Mouse (Mus musculus): ENCODE results near the gene Serpina3n.
"Not testable (repeated sequence)": the region's sequence is repeated elsewhere in the genome, so short reads cannot be mapped to it uniquely, and the experiment has no call there.

Gene Serpina3n

DNA sequence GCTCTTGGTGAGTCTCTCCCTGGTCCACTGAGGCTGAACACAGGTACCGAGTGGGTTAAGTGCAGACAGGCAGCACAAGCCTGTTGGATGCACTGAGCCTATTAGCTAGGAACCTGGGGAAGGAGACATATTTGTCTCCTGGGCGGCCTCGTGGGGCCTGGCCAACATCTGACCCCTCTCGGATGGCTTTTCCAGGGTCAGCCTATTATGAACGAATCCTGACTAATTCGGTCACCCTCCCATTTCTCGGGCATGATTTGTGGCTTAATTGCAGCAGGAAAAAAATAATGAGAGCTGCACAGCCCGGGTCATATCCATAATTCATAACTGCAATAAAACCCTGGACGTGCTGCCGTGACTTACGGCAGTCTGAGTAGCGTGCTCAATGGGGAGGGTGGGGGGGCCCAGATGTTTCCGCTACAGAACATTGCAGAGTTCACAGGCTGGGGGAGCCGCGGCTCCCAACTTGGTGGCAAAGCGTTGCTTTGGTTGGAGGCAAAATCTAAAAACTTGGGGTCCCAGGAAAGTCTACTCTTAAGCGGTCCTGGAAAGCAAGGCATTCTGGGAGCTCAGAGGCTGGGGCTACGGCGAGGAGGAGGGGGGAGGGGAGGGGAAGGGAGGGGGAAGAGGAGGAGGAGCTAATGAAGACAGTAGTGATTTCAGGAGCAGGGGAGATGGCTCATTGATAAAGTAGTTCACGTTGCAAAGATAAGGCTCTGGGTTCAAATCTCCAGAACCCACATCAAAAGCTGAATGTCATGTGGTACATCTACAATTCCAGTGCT lies 27.6 kb downstream of the Serpina3n start:
- CTCF ChIA-PET = no interaction called here

DNA sequence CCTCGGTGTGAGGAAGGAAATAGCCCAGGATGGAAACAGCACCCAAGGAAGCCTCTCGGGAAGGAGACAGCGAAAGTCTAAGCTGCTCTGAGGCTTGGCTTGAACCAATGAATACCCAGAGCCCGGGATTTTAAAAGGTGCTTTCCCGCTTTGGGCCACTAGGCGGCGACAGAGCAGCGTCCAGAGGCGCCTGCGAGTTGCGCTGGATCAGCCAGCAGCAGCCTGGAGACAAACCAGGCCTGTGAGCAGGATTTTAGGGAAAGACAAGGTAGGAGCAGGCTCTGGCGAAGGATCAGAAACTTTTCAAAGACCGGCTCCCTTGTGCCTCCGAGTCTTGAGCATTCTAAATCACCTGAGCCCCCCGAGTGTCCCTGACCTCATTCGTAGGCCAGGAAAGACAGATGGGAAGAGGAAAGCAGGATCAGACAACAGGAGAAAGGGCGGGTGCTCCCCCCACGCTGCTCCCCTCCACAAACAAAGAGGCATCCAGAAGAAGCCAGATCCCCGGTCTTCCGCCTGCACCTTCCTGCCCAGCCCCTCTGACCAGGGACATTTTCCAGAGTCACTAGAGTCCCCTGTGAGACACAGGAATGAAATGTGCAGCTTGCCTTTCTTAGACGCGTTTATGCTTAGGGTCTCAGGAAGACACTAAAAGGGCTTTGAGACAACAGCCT lies 33.7 kb downstream of the Serpina3n start:
- CTCF ChIA-PET = interaction anchor here (0.6 kb wide), 1 partner anchor 79 kb away, joined by 3 read pairs; no protein-coding TSS in a partner anchor

DNA sequence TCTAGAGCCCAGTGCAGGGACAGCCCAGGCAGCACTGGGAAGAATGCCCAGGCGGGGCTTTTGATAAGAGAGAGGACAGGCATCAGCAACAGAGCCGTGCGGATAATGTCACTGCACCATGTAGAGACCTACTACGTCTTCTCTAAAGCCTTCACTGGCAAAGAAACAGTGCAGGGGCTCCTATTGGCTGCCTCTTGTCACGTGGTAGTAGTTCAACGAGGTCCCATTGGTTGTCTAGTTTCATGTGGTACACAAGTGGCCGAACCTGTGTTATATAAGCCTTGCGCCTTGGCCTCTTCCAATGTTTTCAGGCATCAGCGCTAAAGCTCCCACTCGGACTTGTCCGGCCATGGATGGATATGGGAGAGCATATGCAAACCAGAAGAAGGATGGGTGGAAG lies 37.2 kb downstream of the Serpina3n start:
- CTCF ChIA-PET = no interaction called here

DNA sequence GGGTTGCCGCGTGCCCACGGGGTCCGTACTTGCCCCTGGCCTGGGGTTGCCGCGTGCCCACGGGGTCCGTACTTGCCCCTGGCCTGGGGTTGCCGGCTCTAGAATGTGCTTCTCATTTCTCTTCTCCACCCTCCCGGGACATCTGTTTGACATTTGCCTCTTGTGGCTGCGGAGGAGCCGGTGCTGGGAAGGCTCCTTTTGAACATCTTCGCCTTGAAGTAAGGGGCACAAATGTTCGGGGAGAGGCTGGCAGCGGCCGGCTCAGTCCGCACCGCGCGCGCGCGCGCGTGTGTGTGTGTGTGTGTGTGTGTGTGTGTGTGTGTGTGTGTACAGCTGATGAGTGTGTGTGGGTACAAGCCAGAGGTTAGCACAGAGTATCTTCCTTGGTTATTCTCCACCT lies 40.5 kb downstream of the Serpina3n start:
- CTCF ChIA-PET = not testable (repeated sequence)

DNA sequence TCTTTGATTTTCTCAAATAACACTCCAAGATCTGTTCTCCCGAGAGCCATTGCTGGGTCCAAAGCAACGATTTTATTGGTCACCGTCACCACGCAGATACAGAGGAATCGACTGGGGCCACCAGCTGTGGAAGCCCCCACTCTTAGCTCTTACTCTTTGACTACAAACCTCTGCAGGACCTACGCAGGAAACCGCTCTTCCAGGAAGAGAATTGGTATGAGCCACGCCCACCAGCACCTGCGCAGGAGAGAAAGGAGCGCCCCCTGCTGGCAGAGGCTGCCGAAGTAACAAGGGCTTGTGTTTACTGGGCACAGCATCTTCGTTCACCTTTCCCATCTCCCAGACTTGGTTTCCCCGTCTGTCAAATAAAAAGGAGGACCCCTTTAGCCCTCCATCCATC lies 41.6 kb downstream of the Serpina3n start:
- CTCF ChIA-PET = no interaction called here

DNA sequence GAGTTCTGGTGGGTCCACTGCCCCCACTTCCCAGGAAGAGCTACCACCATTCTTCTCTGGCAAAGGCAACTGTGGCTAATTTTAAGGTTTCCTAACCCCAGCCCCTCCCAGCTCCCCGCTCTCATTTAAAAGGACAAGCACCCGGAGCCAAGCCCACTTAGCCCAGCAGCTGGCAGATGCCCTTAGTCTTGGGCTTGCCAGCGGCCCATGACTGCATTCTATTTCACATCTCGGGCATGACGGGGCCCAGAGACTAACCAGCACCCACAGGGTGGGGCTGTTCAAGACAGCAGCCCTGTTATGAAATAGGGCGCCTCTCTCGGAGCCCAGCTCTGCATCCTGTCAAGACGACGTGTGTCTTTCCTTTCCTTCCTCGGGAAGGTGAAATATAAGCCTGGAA lies 43.7 kb downstream of the Serpina3n start:
- CTCF ChIA-PET = interaction anchor here (0.7 kb wide), 1 partner anchor 260 kb away, joined by 4 read pairs; no protein-coding TSS in a partner anchor

DNA sequence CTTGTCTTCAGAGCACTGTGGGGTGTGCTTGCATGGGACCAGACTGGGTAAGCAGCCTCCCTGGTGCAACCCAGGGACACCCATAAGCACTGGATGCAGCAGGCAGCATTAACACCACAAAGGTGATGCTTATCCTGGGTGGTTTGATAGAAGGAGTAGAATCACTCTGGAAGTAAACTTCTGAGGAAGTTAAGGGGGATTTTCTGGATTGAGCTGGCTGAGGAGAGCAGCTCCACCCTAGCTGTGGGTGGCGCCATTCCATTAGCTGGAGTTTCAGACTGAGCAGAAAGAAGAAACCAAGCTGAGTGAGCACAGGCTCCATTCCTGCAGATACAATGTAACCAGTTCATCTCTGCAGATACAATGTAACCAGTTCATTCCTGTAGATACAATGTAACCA lies 46.5 kb downstream of the Serpina3n start:
- CTCF ChIA-PET = interaction anchor here (0.6 kb wide), 1 partner anchor 192 kb away, joined by 3 read pairs; no protein-coding TSS in a partner anchor

DNA sequence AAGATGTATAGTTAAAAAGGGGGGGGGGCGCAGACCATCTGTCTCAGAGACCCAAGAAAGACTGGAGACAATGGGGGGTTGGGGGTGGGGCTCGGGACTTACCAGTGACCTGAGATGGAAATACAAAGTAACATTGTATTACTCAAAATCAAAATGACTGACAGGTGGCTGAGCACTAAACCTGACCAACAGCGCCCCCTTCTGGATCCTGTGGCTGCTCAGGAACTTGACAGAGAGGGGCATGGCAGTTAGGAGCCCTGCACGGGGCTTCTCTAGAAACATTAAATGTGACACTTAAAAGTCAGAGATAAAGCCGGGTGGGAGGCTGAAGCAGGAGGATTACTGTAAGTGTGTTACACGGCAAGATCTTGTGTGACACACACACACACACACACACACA lies 52.8 kb downstream of the Serpina3n start:
- CTCF ChIA-PET = interaction anchor here (0.8 kb wide), 1 partner anchor 19 kb away, joined by 15 read pairs; no protein-coding TSS in a partner anchor

DNA sequence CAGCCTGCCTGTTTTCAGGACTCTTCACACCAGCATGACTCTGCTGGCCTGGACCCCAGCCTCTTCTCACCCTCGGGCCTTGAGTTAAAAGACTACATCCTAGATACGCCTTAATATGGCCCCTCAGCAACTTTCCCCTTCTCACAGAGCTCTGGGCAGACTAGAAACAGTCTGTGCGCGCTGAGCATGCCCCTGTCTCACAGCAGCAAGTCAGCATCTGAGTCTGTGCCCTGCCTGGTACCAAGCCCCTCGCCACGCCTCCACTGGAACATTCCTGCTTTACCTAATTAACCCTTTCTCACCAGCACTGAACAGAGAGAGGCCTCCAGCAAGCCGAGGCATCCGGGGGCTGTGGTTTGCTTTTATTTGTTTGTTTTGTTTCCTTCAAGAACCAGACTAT lies 54.8 kb downstream of the Serpina3n start:
- CTCF ChIA-PET = no interaction called here

All from spleen, embryonic (tissue).